Mouse (Mus musculus): ENCODE measurements around the gene Dock11. TPM values are rescaled to one million over a fixed set of nuclear protein-coding genes. Genes with fewer than 3 reads are reported as not detected.

Dock11 gene
- polyA plus RNA-seq (2017; shearing (Covaris generic)) = 46.3 TPM

DNA sequence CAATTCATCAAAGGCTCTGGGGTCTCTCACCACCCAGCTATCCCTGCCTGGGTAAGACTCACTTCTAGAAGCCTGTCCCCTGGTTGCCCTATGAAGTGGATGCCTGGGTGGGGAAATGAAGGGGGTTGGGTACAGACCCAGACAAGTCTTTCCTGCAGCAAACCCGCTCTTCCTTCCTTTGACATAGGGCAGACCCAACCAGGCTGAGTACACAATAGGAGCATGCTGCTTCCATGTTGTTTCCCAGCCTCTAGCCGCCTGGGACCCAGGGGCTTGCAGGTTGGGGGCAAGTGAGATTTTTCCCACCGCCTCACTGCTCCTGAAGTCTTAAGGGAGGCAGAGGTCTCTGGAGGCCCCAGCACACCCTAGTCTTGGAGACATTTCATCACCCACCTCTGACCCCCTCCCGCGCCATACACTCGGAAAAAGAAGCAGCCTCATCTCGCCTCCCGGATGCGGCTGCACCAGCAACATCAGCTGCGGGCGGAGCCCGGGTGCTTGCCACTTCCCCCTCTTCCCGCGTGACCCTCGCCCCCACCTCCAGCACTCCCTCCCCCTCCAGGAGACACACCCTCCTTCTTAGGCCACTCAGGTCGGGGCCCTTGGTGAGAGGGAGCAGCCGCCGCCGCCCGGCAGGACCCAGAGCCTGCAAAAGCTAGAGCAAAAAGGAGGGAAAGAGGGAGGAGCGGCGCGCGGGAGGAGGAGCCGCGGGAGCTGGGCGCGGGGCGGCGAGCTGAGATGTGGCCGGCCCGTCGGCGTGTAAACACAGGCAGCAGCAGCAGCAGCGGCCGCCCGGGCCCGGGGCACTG, at the start of gene Dock11:
TSS of gene Dock11 (plus strand) at position 746 of the 809 bp plus-strand sequence.

DNA sequence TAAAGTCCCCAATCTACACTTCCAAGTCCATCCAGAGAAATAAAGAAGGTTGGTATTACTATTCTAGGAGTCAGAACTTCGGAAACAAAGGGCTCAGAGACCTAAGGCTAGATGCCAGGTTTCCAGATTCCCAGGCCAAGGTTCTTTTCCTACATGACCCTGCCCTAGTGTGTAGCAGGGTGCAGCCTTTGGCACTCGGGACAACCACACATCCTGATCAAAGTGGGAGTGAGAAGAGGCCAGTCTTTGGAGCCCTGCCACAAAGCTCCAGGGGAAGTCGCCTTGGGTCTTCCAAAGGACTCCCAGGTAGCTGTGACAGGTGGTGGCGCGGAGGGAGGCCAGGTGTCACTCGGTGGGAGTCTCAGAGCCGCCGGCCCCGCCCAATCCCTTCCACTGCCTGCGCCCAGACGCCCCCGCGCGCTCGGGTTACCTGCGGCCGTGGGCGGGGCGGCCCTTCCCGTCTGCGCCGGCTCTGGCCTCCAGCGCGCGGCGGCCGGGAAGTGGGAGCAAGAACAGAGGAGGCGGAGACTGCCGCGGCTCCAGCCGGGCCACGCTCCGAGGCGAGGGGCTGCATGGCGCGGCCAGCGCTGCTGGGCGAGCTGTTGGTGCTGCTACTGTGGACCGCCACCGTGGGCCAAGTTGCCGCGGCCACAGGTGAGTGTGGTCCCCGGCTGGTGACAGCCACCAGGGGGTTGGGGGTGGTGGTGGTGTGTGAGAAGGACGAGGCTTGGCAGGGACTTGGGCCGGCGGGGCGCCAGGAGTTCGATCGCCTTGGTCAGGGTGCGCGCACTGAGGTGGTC, 223.2 kb downstream of the Dock11 start, which contains the start of gene Il13ra1:
TSS of gene Il13ra1 (plus strand) at position 489 of the 800 bp plus-strand sequence.

Other genes with a start within 250 kb of the Dock11 start
- 4.1 TPM for gene Il13ra1, start 223.3 kb downstream of the Dock11 start, polyA plus RNA-seq (2017; shearing (Covaris generic))

Data from activated CD4-positive, CD25-positive, alpha-beta regulatory T cell, adult 9 weeks (primary cell).